Comparison of ENCODE assay signal across 8 mouse cellular contexts in the genomic region with DNA sequence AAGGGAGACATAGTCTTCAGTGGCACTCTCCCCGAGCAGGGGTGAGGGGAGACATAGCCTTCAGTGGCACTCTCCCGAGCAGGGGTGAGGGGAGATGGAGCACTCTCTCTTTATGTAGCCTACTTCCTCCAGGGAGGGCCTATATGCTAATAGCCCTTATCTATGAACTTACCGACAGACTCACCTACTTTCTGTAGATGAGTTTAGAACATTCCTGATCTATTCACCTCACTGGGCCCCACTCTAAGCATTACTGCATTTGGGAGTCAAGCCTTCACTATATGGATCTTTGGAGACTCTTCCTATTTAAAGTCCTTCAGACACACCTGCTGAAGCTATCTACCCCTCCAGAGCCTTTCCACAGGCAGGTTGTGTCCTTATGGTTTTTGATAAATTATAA. TPM values are rescaled to one million over a fixed set of nuclear protein-coding genes. Genes with fewer than 3 reads are reported as not detected.
DNase-seq lines count a peak whose midpoint lies in the region; ATAC-seq lines count a peak whose summit lies in the region.

No protein-coding gene starts in this region.

- peak overlapping the region; percentile 81 for H3K9ac ChIP-seq in heart, embryonic 13.5 days
- peak overlapping the region; percentile 50; the same call in 1 of the 2 replicates for H3K9ac ChIP-seq in hindbrain, embryonic 16.5 days (ENCODE audit: low read depth, low read length)
- H3K9ac ChIP-seq in midbrain, embryonic 12.5 days (replicated peaks) = no peak overlapping the region

- whole genome bisulfite sequencing in heart, embryonic 13.5 days = 20% methylated on average over 3 of the region's 3 CpGs
- 54% methylated on average over 3 of the region's 3 CpGs for WGBS in embryonic facial prominence, embryonic 10.5 days
- 37% methylated on average over 3 of the region's 3 CpGs for WGBS in hindbrain, embryonic 16.5 days
- 53% methylated on average over 3 of the region's 3 CpGs for WGBS in midbrain, embryonic 12.5 days

- DNase-seq in heart, adult 18-20 months = no peak
- no peak for DNase-seq in embryonic facial prominence, embryonic 10.5 days (ENCODE audit: low spot score)
- no peak for DNase-seq in adrenal gland, postnatal 25 days
- no peak for DNase-seq in kidney, postnatal 10 days
- no peak for DNase-seq in retina, postnatal 1 day

- H3K4me1 ChIP-seq in heart, embryonic 13.5 days = peaks cover 11% of the 10 kb centered on the region; the same call in 1 of the 2 replicates
- H3K4me1 ChIP-seq in embryonic facial prominence, embryonic 10.5 days = no peaks in the 10 kb centered on the region
- peaks cover 3% of the 10 kb centered on the region for H3K4me1 ChIP-seq in hindbrain, embryonic 16.5 days (ENCODE audit: control insufficient read depth, insufficient read depth, low read depth, low read length)
- peaks cover 5% of the 10 kb centered on the region; the same call in 1 of the 2 replicates for H3K4me1 ChIP-seq in midbrain, embryonic 12.5 days

- H3K4me3 ChIP-seq in heart, embryonic 13.5 days = peak overlapping the region; percentile 45
- peak overlapping the region; percentile 44 for H3K4me3 ChIP-seq in embryonic facial prominence, embryonic 10.5 days
- peak overlapping the region; percentile 18 for H3K4me3 ChIP-seq in hindbrain, embryonic 16.5 days (ENCODE audit: low read length)
- H3K4me3 ChIP-seq in midbrain, embryonic 12.5 days = peak overlapping the region; percentile 20; the same call in 1 of the 2 replicates

- ATAC-seq in heart, embryonic 13.5 days (ENCODE audit: extremely low read depth, insufficient number of reproducible peaks, low FRiP score, low TSS enrichment) = no peak
- peak; percentile 68 for ATAC-seq in hindbrain, embryonic 16.5 days
- ATAC-seq in midbrain, embryonic 12.5 days (ENCODE audit: low FRiP score, low read depth) = peak; percentile 51

- 0 out of 2 replicates have a peak overlapping the region, but pooled peaks have one; percentile 25 for H3K27ac ChIP-seq in heart, embryonic 13.5 days (replicated peaks)
- H3K27ac ChIP-seq in embryonic facial prominence, embryonic 10.5 days (replicated peaks) = peak overlapping the region; percentile 74
- H3K27ac ChIP-seq in hindbrain, embryonic 16.5 days (ENCODE audit: low read depth, low read length) = no peak overlapping the region
- H3K27ac ChIP-seq in midbrain, embryonic 12.5 days (replicated peaks) = no peak overlapping the region

- H3K9me3 ChIP-seq in heart, embryonic 13.5 days = no peaks in the 10 kb centered on the region
- H3K9me3 ChIP-seq in embryonic facial prominence, embryonic 10.5 days = no peaks in the 10 kb centered on the region
- no peaks in the 10 kb centered on the region for H3K9me3 ChIP-seq in hindbrain, embryonic 16.5 days (ENCODE audit: control insufficient read depth, low read length)
- H3K9me3 ChIP-seq in midbrain, embryonic 12.5 days = no peaks in the 10 kb centered on the region

- no peaks in the 10 kb centered on the region for H3K36me3 ChIP-seq in heart, embryonic 13.5 days
- H3K36me3 ChIP-seq in embryonic facial prominence, embryonic 10.5 days (replicated peaks) = no peaks in the 10 kb centered on the region
- no peaks in the 10 kb centered on the region for H3K36me3 ChIP-seq in hindbrain, embryonic 16.5 days (ENCODE audit: control insufficient read depth, insufficient read depth, low read length)
- no peaks in the 10 kb centered on the region for H3K36me3 ChIP-seq in midbrain, embryonic 12.5 days

- no peaks in the 10 kb centered on the region for H3K27me3 ChIP-seq in heart, embryonic 13.5 days (replicated peaks)
- no peaks in the 10 kb centered on the region for H3K27me3 ChIP-seq in embryonic facial prominence, embryonic 10.5 days (replicated peaks; ENCODE audit: low read depth, poor library complexity, severe bottlenecking)
- no peaks in the 10 kb centered on the region for H3K27me3 ChIP-seq in hindbrain, embryonic 16.5 days (replicated peaks; ENCODE audit: control insufficient read depth, insufficient read depth, low read length)
- no peaks in the 10 kb centered on the region for H3K27me3 ChIP-seq in midbrain, embryonic 12.5 days

- peak overlapping the region; percentile 70 for H3K4me2 ChIP-seq in heart, embryonic 13.5 days
- peak overlapping the region; percentile 56 for H3K4me2 ChIP-seq in hindbrain, embryonic 16.5 days (ENCODE audit: low read length)
- peak overlapping the region; percentile 43 for H3K4me2 ChIP-seq in midbrain, embryonic 12.5 days (replicated peaks)

RNA-seq across cellular contexts. Expression of gene Gclc, which starts 52.1 kb away (rescaled TPM):
- polyA plus RNA-seq in heart, embryonic 13.5 days (2015; fragmentation: Nextera tagmentation; extraction: Ambion mirVana) = 7.6 and 8.3 TPM in 2 replicates
- total RNA-seq in heart, adult 18-20 months (2021) = 10 to 100 TPM; 11.6 to 13.5 TPM
- 14.5 and 17.5 TPM in 2 replicates for polyA plus RNA-seq in embryonic facial prominence, embryonic 10.5 days (2016; fragmentation: Nextera tagmentation; extraction: Ambion mirVana)
- polyA plus RNA-seq in hindbrain, embryonic 16.5 days (2015; fragmentation: Nextera tagmentation; extraction: Ambion mirVana) = 14.1 and 15.4 TPM in 2 replicates
- polyA plus RNA-seq in midbrain, embryonic 12.5 days (2016; fragmentation: Nextera tagmentation; extraction: Ambion mirVana) = 19.3 and 23.0 TPM in 2 replicates
- total RNA-seq in adrenal gland, postnatal 25 days (2021) = 38.0 and 48.3 TPM in 2 replicates

Comparison
In these comparisons a context has a peak if more than half of its experiments do, and no peak if none do; other contexts are left out.
1. H3K27ac ChIP-seq: peak in heart, embryonic 13.5 days (single experiment) and embryonic facial prominence, embryonic 10.5 days (single experiment); none in hindbrain, embryonic 16.5 days (single experiment) and midbrain, embryonic 12.5 days (single experiment).
2. Peak in every context shown above with its lines, with median percentiles within 50 percentile points of each other: H3K4me2 ChIP-seq and H3K4me3 ChIP-seq.